Mouse (Mus musculus): ENCODE data around the gene Khsrp. TPM values are rescaled to one million over a fixed set of nuclear protein-coding genes. Genes with fewer than 3 reads are reported as not detected.
A peak's percentile ranks its signal among the peaks of the same experiment; 100 is the strongest.

Gene Khsrp
- polyA plus RNA-seq, 1 experiment from 2014 or later, result 36.9 TPM

DNA sequence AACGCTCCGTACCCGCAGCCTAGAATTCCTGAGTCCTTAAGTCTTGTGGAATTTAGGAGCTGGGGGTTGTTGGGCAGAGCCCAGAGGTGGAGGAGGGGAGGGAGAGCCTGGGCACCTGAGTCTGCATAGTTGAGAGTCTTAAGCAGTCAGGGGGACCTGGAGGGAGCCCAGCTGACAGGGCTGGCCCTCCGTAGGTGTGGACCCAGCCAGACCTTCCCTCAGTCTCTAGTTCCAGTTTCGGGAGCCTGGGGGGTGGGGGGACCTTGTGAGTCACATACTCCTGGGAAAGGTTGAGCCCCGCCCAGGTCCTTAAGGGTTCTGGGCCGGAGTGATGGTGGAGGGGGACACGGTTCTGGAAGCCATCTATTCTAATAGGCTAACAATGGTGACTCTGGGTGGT is 31.7 kb upstream of the Khsrp start:
- 16% methylated on average over 8 of the region's 8 CpGs for WGBS
- no peak overlapping the region for H3K4me2 ChIP-seq (ENCODE audit: low read length)
- peaks cover 16 to 22% of the 10 kb centered on the region in 2 experiments; a peak in 3 of 4 replicates for H3K4me1 ChIP-seq (ENCODE audit: control insufficient read depth in 2 of 2, insufficient read depth in 2 of 2, low read length in 2 of 2)
- no peaks in the 10 kb centered on the region for H3K9me3 ChIP-seq (ENCODE audit: control insufficient read depth, low read length)
- H3K27ac ChIP-seq (replicated peaks in 1 of 2; ENCODE audit: control insufficient read depth in 1 of 2, insufficient read depth in 1 of 2, low read depth in 2 of 2, low read length in 2 of 2), result no peak overlapping the region
- no peaks in the 10 kb centered on the region for H3K36me3 ChIP-seq (ENCODE audit: control insufficient read depth, insufficient read depth, low read length)
- ATAC-seq (ENCODE audit: insufficient number of reproducible peaks, insufficient read depth, low FRiP score, low read depth), result no peak
- no peak overlapping the region for H3K9ac ChIP-seq (ENCODE audit: low read length)
- no peak overlapping the region for H3K4me3 ChIP-seq (ENCODE audit: control insufficient read depth in 1 of 2, insufficient read depth in 1 of 2, low read depth in 1 of 2, low read length in 2 of 2)
- H3K27me3 ChIP-seq (ENCODE audit: control insufficient read depth, insufficient read depth, low read length), result peaks cover 47% of the 10 kb centered on the region

DNA sequence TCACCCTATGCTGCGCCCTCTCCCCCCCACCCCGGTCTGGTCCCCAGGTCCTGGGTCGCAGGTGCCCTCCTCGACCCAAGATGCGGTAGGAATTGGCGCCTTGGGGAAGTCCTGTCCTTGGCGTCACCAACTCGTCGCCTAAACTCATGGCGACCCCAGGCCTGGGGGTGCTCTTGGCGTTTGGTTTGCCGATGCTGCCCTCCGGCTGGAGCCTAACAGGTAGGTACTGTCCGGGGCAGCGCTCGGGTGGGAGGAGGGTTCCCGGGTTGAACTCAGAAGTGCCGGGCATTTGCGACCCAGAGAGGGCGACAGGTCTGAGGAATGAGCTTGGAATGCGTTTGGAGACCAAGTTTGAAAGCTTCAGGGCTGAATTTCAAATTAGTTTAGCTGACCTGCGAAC is 31.2 kb upstream of the Khsrp start:
- peaks cover 18 to 27% of the 10 kb centered on the region in 2 experiments; a peak in 3 of 4 replicates for H3K4me1 ChIP-seq (ENCODE audit: control insufficient read depth in 2 of 2, insufficient read depth in 2 of 2, low read length in 2 of 2)
- H3K4me3 ChIP-seq (ENCODE audit: control insufficient read depth in 1 of 2, insufficient read depth in 1 of 2, low read depth in 1 of 2, low read length in 2 of 2), result peak overlapping the region; percentile 13 to 44; a peak in 3 of 4 replicates
- H3K9ac ChIP-seq (ENCODE audit: low read length), result no peak overlapping the region
- 0 out of 2 replicates have a peak, but pooled peaks cover 2% of the 10 kb centered on the region for H3K36me3 ChIP-seq (ENCODE audit: control insufficient read depth, insufficient read depth, low read length)
- H3K9me3 ChIP-seq (ENCODE audit: control insufficient read depth, low read length), result no peaks in the 10 kb centered on the region
- no peak for ATAC-seq (ENCODE audit: insufficient number of reproducible peaks, insufficient read depth, low FRiP score, low read depth)
- 1% methylated on average over 22 of the region's 22 CpGs for WGBS
- peaks cover 47% of the 10 kb centered on the region for H3K27me3 ChIP-seq (ENCODE audit: control insufficient read depth, insufficient read depth, low read length)
- no peak overlapping the region for H3K27ac ChIP-seq (replicated peaks in 1 of 2; ENCODE audit: control insufficient read depth in 1 of 2, insufficient read depth in 1 of 2, low read depth in 2 of 2, low read length in 2 of 2)
- peak overlapping the region; percentile 77 for H3K4me2 ChIP-seq (ENCODE audit: low read length)

- H3K27ac ChIP-seq (replicated peaks in 1 of 2; ENCODE audit: control insufficient read depth in 1 of 2, insufficient read depth in 1 of 2, low read depth in 2 of 2, low read length in 2 of 2), result no peak overlapping the region
- no peak overlapping the region for H3K9ac ChIP-seq (ENCODE audit: low read length)
- no peak for ATAC-seq (ENCODE audit: insufficient number of reproducible peaks, insufficient read depth, low FRiP score, low read depth)
- H3K9me3 ChIP-seq (ENCODE audit: control insufficient read depth, low read length), result no peaks in the 10 kb centered on the region
- 0 out of 2 replicates have a peak, but pooled peaks cover 2% of the 10 kb centered on the region for H3K36me3 ChIP-seq (ENCODE audit: control insufficient read depth, insufficient read depth, low read length)
- H3K4me1 ChIP-seq (ENCODE audit: control insufficient read depth in 2 of 2, insufficient read depth in 2 of 2, low read length in 2 of 2), result peaks cover 18 to 28% of the 10 kb centered on the region in 2 experiments; a peak in 3 of 4 replicates
- H3K27me3 ChIP-seq (ENCODE audit: control insufficient read depth, insufficient read depth, low read length), result peaks cover 47% of the 10 kb centered on the region
- WGBS, result 2% methylated on average over 38 of the region's 39 CpGs
- peak overlapping the region; percentile 77 for H3K4me2 ChIP-seq (ENCODE audit: low read length)
- peak overlapping the region; percentile 16 to 44; a peak in 3 of 4 replicates for H3K4me3 ChIP-seq (ENCODE audit: control insufficient read depth in 1 of 2, insufficient read depth in 1 of 2, low read depth in 1 of 2, low read length in 2 of 2)
Observed at GRCm38 (mm10) chr17:57062011-57062521, 30.7 kb upstream of the Khsrp start.

DNA sequence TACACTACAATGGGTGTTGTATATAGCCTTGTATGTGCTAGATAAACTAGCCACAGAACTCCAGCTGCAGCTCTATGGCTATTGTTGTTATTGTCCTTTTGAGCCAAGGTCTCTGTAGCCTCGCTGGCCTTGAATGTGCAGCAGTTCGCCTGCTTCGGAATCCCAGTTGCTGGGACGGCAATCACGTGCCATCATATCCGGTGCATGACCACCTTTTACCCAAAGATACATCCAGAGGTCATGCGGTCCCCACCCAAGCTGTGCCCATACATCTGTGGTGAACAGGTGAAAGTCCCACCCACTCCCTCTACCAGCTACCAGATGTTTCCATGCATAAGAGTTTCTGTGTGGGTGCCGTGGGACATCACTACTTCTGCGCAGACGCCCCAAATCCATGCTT is 29.7 kb upstream of the Khsrp start:
- WGBS, result 42% methylated on average over 10 of the region's 10 CpGs
- Histone ChIP-seq H3K36me3 (ENCODE audit: control insufficient read depth, insufficient read depth, low read length) (peaks cover 9% of the 10 kb centered on the region; the same call in 1 of the 2 replicates), H3K4me1 (ENCODE audit: control insufficient read depth in 2 of 2, insufficient read depth in 2 of 2, low read length in 2 of 2) (peaks cover 18 to 28% of the 10 kb centered on the region in 2 experiments; a peak in 3 of 4 replicates), H3K27ac (replicated peaks in 1 of 2; ENCODE audit: control insufficient read depth in 1 of 2, insufficient read depth in 1 of 2, low read depth in 2 of 2, low read length in 2 of 2) (no peak overlapping the region), H3K9ac (ENCODE audit: low read length) (no peak overlapping the region; the same call in 1 of the 2 replicates), H3K4me3 (ENCODE audit: control insufficient read depth in 1 of 2, insufficient read depth in 1 of 2, low read depth in 1 of 2, low read length in 2 of 2) (peak overlapping the region in 1 of 2 experiments; percentile 69; a peak in 2 of 4 replicates), H3K4me2 (ENCODE audit: low read length) (peak overlapping the region; percentile 68), H3K27me3 (ENCODE audit: control insufficient read depth, insufficient read depth, low read length) (peaks cover 43% of the 10 kb centered on the region), H3K9me3 (ENCODE audit: control insufficient read depth, low read length) (no peaks in the 10 kb centered on the region)
- ATAC-seq (ENCODE audit: insufficient number of reproducible peaks, insufficient read depth, low FRiP score, low read depth), result no peak

DNA sequence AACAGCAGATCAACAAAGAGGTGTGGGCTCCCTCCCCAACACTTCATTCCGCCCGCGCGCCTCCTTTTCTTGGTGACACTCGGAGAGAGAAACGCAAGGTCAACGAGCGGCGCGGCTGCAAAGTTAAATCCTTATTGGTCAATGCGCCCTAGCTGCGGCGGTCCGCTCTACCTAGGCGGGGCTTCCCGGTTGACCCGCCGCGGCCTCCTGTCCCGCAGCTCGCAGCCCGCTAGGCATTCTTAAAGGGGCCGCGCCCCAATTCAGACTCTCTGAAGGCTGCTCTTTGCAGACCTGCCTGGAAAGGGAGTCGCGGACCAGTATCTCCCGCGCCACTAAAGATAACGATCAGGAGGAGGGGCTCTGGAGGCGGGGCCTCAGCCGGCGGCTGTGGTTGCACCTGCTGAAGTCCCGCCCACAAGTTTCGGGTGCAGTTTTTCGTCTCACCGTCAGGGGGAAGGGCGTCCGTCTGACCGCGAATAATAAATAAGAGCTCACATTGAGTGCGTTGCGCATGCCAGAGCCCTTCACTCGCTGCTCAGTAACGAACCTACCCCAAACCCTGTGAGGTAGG is 29.0 kb upstream of the Khsrp start:
- Histone ChIP-seq H3K4me1 (ENCODE audit: control insufficient read depth in 2 of 2, insufficient read depth in 2 of 2, low read length in 2 of 2) (peaks cover 18 to 28% of the 10 kb centered on the region in 2 experiments; a peak in 3 of 4 replicates), H3K27me3 (ENCODE audit: control insufficient read depth, insufficient read depth, low read length) (peaks cover 42% of the 10 kb centered on the region), H3K4me2 (ENCODE audit: low read length) (peak overlapping the region; percentile 68), H3K9me3 (ENCODE audit: control insufficient read depth, low read length) (no peaks in the 10 kb centered on the region), H3K9ac (ENCODE audit: low read length) (peak overlapping the region; percentile 81), H3K4me3 (ENCODE audit: control insufficient read depth in 1 of 2, insufficient read depth in 1 of 2, low read depth in 1 of 2, low read length in 2 of 2) (peak overlapping the region; percentile 69 to 80), H3K36me3 (ENCODE audit: control insufficient read depth, insufficient read depth, low read length) (peaks cover 15% of the 10 kb centered on the region), H3K27ac (replicated peaks in 1 of 2; ENCODE audit: control insufficient read depth in 1 of 2, insufficient read depth in 1 of 2, low read depth in 2 of 2, low read length in 2 of 2) (peak overlapping the region; percentile 57 to 69)
- WGBS, result under 1% methylated on average over 44 of the region's 44 CpGs
- peak; percentile 85 for ATAC-seq (ENCODE audit: insufficient number of reproducible peaks, insufficient read depth, low FRiP score, low read depth)

GRCm38 (mm10) chr17:57059486-57059977 is 28.2 kb upstream of the Khsrp start, which contains the start of gene Slc25a23:
Slc25a23 (minus strand) TSS chr17:57059863.
- peaks cover 22% of the 10 kb centered on the region for H3K36me3 ChIP-seq (ENCODE audit: control insufficient read depth, insufficient read depth, low read length)
- under 1% methylated on average over 31 of the region's 45 CpGs for whole genome bisulfite sequencing
- H3K4me1 ChIP-seq (ENCODE audit: control insufficient read depth in 2 of 2, insufficient read depth in 2 of 2, low read length in 2 of 2), result peaks cover 18 to 28% of the 10 kb centered on the region in 2 experiments; a peak in 3 of 4 replicates
- H3K4me3 ChIP-seq (ENCODE audit: control insufficient read depth in 1 of 2, insufficient read depth in 1 of 2, low read depth in 1 of 2, low read length in 2 of 2), result peak within 1 kb of the TSS; percentile 69 to 80
- peak within 1 kb of the TSS; percentile 57 to 69 for H3K27ac ChIP-seq (replicated peaks in 1 of 2; ENCODE audit: control insufficient read depth in 1 of 2, insufficient read depth in 1 of 2, low read depth in 2 of 2, low read length in 2 of 2)
- peak within 1 kb of the TSS; percentile 81 for H3K9ac ChIP-seq (ENCODE audit: low read length)
- H3K4me2 ChIP-seq (ENCODE audit: low read length), result peak within 1 kb of the TSS; percentile 68
- H3K27me3 ChIP-seq (ENCODE audit: control insufficient read depth, insufficient read depth, low read length), result peaks cover 34% of the 10 kb centered on the region
- H3K9me3 ChIP-seq (ENCODE audit: control insufficient read depth, low read length), result no peaks in the 10 kb centered on the region
- peak; percentile 57 for ATAC-seq (ENCODE audit: insufficient number of reproducible peaks, insufficient read depth, low FRiP score, low read depth)

- H3K27ac ChIP-seq (replicated peaks in 1 of 2; ENCODE audit: control insufficient read depth in 1 of 2, insufficient read depth in 1 of 2, low read depth in 2 of 2, low read length in 2 of 2), result peak within 1 kb of the TSS; percentile 57
- H3K4me3 ChIP-seq (ENCODE audit: control insufficient read depth in 1 of 2, insufficient read depth in 1 of 2, low read depth in 1 of 2, low read length in 2 of 2), result peak within 1 kb of the TSS; percentile 69 to 80
- H3K36me3 ChIP-seq (ENCODE audit: control insufficient read depth, insufficient read depth, low read length), result peaks cover 28% of the 10 kb centered on the region
- whole genome bisulfite sequencing, result 7% methylated on average over 8 of the region's 22 CpGs
- H3K4me2 ChIP-seq (ENCODE audit: low read length), result peak within 1 kb of the TSS; percentile 68
- peak within 1 kb of the TSS; percentile 81 for H3K9ac ChIP-seq (ENCODE audit: low read length)
- H3K9me3 ChIP-seq (ENCODE audit: control insufficient read depth, low read length), result no peaks in the 10 kb centered on the region
- peaks cover 18 to 28% of the 10 kb centered on the region in 2 experiments; a peak in 3 of 4 replicates for H3K4me1 ChIP-seq (ENCODE audit: control insufficient read depth in 2 of 2, insufficient read depth in 2 of 2, low read length in 2 of 2)
- peaks cover 29% of the 10 kb centered on the region for H3K27me3 ChIP-seq (ENCODE audit: control insufficient read depth, insufficient read depth, low read length)
- no peak; the same call in 1 of the 2 replicates for ATAC-seq (ENCODE audit: insufficient number of reproducible peaks, insufficient read depth, low FRiP score, low read depth)
Observed at GRCm38 (mm10) chr17:57058891-57059485, 27.7 kb upstream of the Khsrp start, which contains the start of gene Crb3. Crb3 (plus strand) TSS chr17:57059105.
